Mouse (Mus musculus) CH12.LX (cell line): Measurements from ENCODE around the gene Txn1. TPM values are rescaled to one million over a fixed set of nuclear protein-coding genes. Genes with fewer than 3 reads are reported as not detected.

Experiments
- DNase-seq: peaks from one replicate; pipeline ENCODE4 v3.0.0-alpha.2; 2013; ENCODE audit errors: extremely low read depth
- H3K27ac ChIP-seq: 2 replicates; pipeline ENCODE4 v1.5.1; 2012; ENCODE audit warnings: low read depth, mild to moderate bottlenecking, control low read depth, moderate library complexity; ENCODE audit not compliant: insufficient read depth
- H3K27me3 ChIP-seq: replicated peaks from 2 replicates; pipeline ENCODE3; 2012; ENCODE audit warnings: inconsistent platforms
- H3K36me3 ChIP-seq, 2 experiments: replicated peaks in 1 of 2; 2 replicates each; pipeline versions ENCODE3 to v1.6.1; 2012; ENCODE audit warnings: inconsistent platforms in 1 of 2, low read length in 1 of 2, mild to moderate bottlenecking in 1 of 2, mixed read lengths in 1 of 2, moderate library complexity in 1 of 2; ENCODE audit not compliant: control insufficient read depth in 1 of 2, insufficient read depth in 1 of 2
- H3K4me1 ChIP-seq, 2 experiments: 2 replicates each; pipeline ENCODE4 v1.6.1; 2012; ENCODE audit warnings: inconsistent platforms in 1 of 2, moderate library complexity in 1 of 2; ENCODE audit not compliant: insufficient read depth in 2 of 2, control insufficient read depth in 1 of 2
- H3K4me2 ChIP-seq: 2 replicates; pipeline ENCODE4 v1.6.1; 2012; ENCODE audit warnings: low read depth, mild to moderate bottlenecking, control low read depth; ENCODE audit not compliant: poor library complexity, insufficient read depth, severe bottlenecking
- H3K4me3 ChIP-seq, 3 experiments: fragments of 150-350 bp in 1 of 3; sonication (generic) in 1 of 3; replicated peaks in 1 of 3; 2 replicates each; pipeline versions ENCODE3 to v1.5.1; 2011 to 2012; ENCODE audit warnings: low read depth in 2 of 3, low read length in 2 of 3, mild to moderate bottlenecking in 2 of 3, moderate library complexity in 2 of 3, control low read depth in 1 of 3, improper control_type of control experiment in 1 of 3, inconsistent platforms in 1 of 3, mixed read lengths in 1 of 3; ENCODE audit not compliant: poor library complexity in 1 of 3
- H3K79me2 ChIP-seq: replicated peaks from 2 replicates; pipeline ENCODE4 v1.6.1; 2012; ENCODE audit warnings: mild to moderate bottlenecking, moderate library complexity; ENCODE audit not compliant: control insufficient read depth, poor library complexity, insufficient read depth, severe bottlenecking; ENCODE audit errors: extremely low read depth
- H3K9ac ChIP-seq: 2 replicates; pipeline ENCODE4 v1.6.1; 2012; ENCODE audit warnings: low read depth, mild to moderate bottlenecking, control low read depth, moderate library complexity; ENCODE audit not compliant: insufficient read depth
- H3K9me3 ChIP-seq: replicated peaks from 2 replicates; pipeline ENCODE3; 2012; ENCODE audit warnings: low read length, inconsistent platforms, mixed read lengths
- BHLHE40 ChIP-seq: IDR thresholded peaks from 2 replicates; pipeline ENCODE4 v1.6.1; 2011; ENCODE audit warnings: mild to moderate bottlenecking, low read depth, low read length, improper control_type of control experiment
- CHD1 ChIP-seq: IDR thresholded peaks from 2 replicates; pipeline ENCODE4 v1.6.1; 2012; ENCODE audit warnings: low read depth, low read length, improper control_type of control experiment, inconsistent platforms
- CHD2 ChIP-seq: IDR thresholded peaks from 2 replicates; pipeline ENCODE4 v1.6.1; 2011; ENCODE audit warnings: low read length, improper control_type of control experiment
- CTCF ChIP-seq, 2 experiments: IDR thresholded peaks in 1 of 2; conservative IDR thresholded peaks in 1 of 2; 2 replicates each; pipeline ENCODE4 v1.5.1; 2011 to 2012; ENCODE audit warnings: low read depth in 2 of 2, low read length in 2 of 2, improper control_type of control experiment in 1 of 2, inconsistent platforms in 1 of 2, mild to moderate bottlenecking in 1 of 2, moderate library complexity in 1 of 2
- ELF1 ChIP-seq: IDR thresholded peaks from 2 replicates; pipeline ENCODE4 v1.6.1; 2014; ENCODE audit warnings: low read depth, mild to moderate bottlenecking, inconsistent platforms, low read length, improper control_type of control experiment
- IRF4 ChIP-seq: IDR thresholded peaks from 2 replicates; pipeline ENCODE4 v1.6.1; 2014; ENCODE audit warnings: low read depth, mild to moderate bottlenecking, inconsistent platforms, low read length, improper control_type of control experiment
- JUN ChIP-seq: IDR thresholded peaks from 2 replicates; pipeline ENCODE4 v1.6.1; 2011; ENCODE audit warnings: low read depth, mild to moderate bottlenecking, low read length, improper control_type of control experiment, moderate library complexity; ENCODE audit not compliant: insufficient read depth
- KAT2A ChIP-seq: IDR thresholded peaks from 2 replicates; pipeline ENCODE4 v1.6.1; 2012; ENCODE audit warnings: low read length, improper control_type of control experiment, inconsistent platforms; ENCODE audit not compliant: insufficient replicate concordance
- MAFK ChIP-seq: IDR thresholded peaks from 2 replicates; pipeline ENCODE4 v1.6.1; 2011; ENCODE audit warnings: low read length, improper control_type of control experiment; ENCODE audit not compliant: insufficient replicate concordance
- MEF2A ChIP-seq: IDR thresholded peaks from 2 replicates; pipeline ENCODE4 v1.6.1; 2014; ENCODE audit warnings: low read depth, mild to moderate bottlenecking, inconsistent platforms, low read length, improper control_type of control experiment, borderline replicate concordance
- MXI1 ChIP-seq: IDR thresholded peaks from 2 replicates; pipeline ENCODE4 v1.6.1; 2011; ENCODE audit warnings: mild to moderate bottlenecking, low read depth, low read length, improper control_type of control experiment
- NELFE ChIP-seq: IDR thresholded peaks from 2 replicates; pipeline ENCODE4 v1.6.1; 2011; ENCODE audit warnings: low read depth, low read length, improper control_type of control experiment
- SMC3 ChIP-seq: IDR thresholded peaks from 2 replicates; pipeline ENCODE4 v1.6.1; 2011; ENCODE audit warnings: low read depth, low read length, improper control_type of control experiment
- USF1 ChIP-seq: IDR thresholded peaks from 2 replicates; pipeline ENCODE4 v1.6.1; 2014; ENCODE audit warnings: low read depth, mild to moderate bottlenecking, inconsistent platforms, low read length, improper control_type of control experiment
- USF2 ChIP-seq: conservative IDR thresholded peaks from 2 replicates; pipeline ENCODE4 v1.6.1; 2011; ENCODE audit warnings: low read depth, low read length, improper control_type of control experiment
- ZKSCAN1 ChIP-seq: IDR thresholded peaks from 2 replicates; pipeline ENCODE4 v1.6.1; 2012; ENCODE audit warnings: low read depth, inconsistent platforms, low read length, improper control_type of control experiment, borderline replicate concordance
- dilution Hi-C: fragments of 300-500 bp; cut with MboI; formaldehyde crosslinking; loops from 2 replicates; pipeline ENCODE4 v1.14.3; 2020; ENCODE audit warnings: low sequenced_read_pairs; ENCODE audit not compliant: extremely low pct_unique_long_range_greater_than_20kb, extremely low pct_ligation_motif_present
- in situ Hi-C: fragments of 300-500 bp; cut with MboI; formaldehyde crosslinking; loops from 3 replicates; pipeline ENCODE4 v1.14.3; 2019; ENCODE audit warnings: low sequenced_read_pairs, low pct_ligation_motif_present, low pct_unique_long_range_greater_than_20kb, mixed read lengths
- polyA plus RNA-seq: library from polyadenylated mRNA; unstranded; fragments of >175 nt; gene quantifications from 2 replicates; pipeline ENCODE4 v1.2.1, GENCODE M21; 2012; ENCODE audit warnings: low read depth; ENCODE audit not compliant: insufficient read length
- total RNA-seq, 2 experiments: library from RNA; depleted of rRNA; stranded (reverse); fragments of 300-350 nt in 1 of 2; fragments of >200 nt in 1 of 2; gene quantifications; 2 replicates each; pipeline ENCODE4 v1.2.3; 2012 to 2014

The Txn1 gene
- total and polyA plus RNA-seq, 3 experiments, result 438 to 809 (median 472) TPM

GRCm38 (mm10) chr4:57956029-57956960, at the start of gene Txn1 (continued):
- peak; percentile 84 for TF ChIP-seq MXI1

GRCm38 (mm10) chr4:58003501-58003900, 47.3 kb upstream of the Txn1 start:
- H3K9ac ChIP-seq, result no peak overlapping the region
- H3K4me2 ChIP-seq, result no peak overlapping the region
- in situ Hi-C loops (no loop called here), dilution Hi-C loops (no loop called here)
- TF ChIP-seq ZKSCAN1, result no peak
- TF ChIP-seq IRF4, result no peak
- TF ChIP-seq USF1, result no peak
- TF ChIP-seq USF2, result no peak
- no peak for TF ChIP-seq CHD1
- no peak for TF ChIP-seq MEF2A
- TF ChIP-seq KAT2A, result no peak
- TF ChIP-seq CTCF (conservative IDR thresholded peaks at IDR 0.05 in 1 of 2, IDR thresholded peaks at IDR 0.05 in 1 of 2; ENCODE audit: low read depth in 2 of 2, low read length in 2 of 2), result no peak
- no peak for TF ChIP-seq ELF1
- no peak for TF ChIP-seq MAFK
- TF ChIP-seq SMC3, result no peak
- no peak for TF ChIP-seq BHLHE40
- TF ChIP-seq NELFE, result no peak
- H3K27ac ChIP-seq, result no peak overlapping the region
- H3K36me3 ChIP-seq, result no peaks in the 10 kb centered on the region
- H3K4me1 ChIP-seq, result no peaks in the 10 kb centered on the region
- H3K4me3 ChIP-seq, result no peak overlapping the region
- no peaks in the 10 kb centered on the region for H3K27me3 ChIP-seq
- no peaks in the 10 kb centered on the region for H3K79me2 ChIP-seq
- H3K9me3 ChIP-seq, result no peaks in the 10 kb centered on the region
- DNase-seq, result no peak

- Histone ChIP-seq H3K9me3 (no peaks in the 10 kb centered on the region), H3K27ac (no peak overlapping the region), H3K36me3 (no peaks in the 10 kb centered on the region), H3K9ac (no peak overlapping the region), H3K79me2 (no peaks in the 10 kb centered on the region), H3K4me1 (no peaks in the 10 kb centered on the region), H3K27me3 (no peaks in the 10 kb centered on the region), H3K4me2 (no peak overlapping the region), H3K4me3 (no peak overlapping the region)
- TF ChIP-seq JUN (no peak), ZKSCAN1 (no peak), CHD2 (no peak)
- in situ Hi-C loops (no loop called here), dilution Hi-C loops (no loop called here)
- DNase-seq, result no peak
Observed at GRCm38 (mm10) chr4:57991425-57991824, 35.2 kb upstream of the Txn1 start.
